Mouse (Mus musculus): ENCODE measurements around the gene Acsf3. TPM values are rescaled to one million over a fixed set of nuclear protein-coding genes. Genes with fewer than 3 reads are reported as not detected.

The Acsf3 gene
- total and polyA plus RNA-seq, 3 experiments = 17.8 to 37.2 TPM; not detected in 1

DNA sequence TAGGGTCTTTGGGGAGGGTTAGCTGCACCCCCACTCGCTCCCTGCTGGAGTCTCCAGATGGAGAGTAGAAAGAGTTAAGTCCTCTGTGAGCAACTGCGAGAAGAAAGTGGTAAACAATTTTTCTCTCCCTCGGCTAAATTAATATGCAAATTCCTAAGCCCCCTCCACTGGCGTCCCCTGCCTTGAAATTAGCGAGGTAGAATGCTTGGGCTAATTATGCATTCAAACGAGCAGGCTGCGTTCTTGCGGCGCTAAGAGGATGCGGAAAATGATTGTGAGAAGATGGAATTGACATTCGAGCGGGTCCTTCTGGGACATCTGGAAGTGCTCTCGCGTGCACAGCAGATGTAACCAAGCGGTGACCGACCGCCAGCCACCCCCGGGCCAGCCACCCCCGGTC is 32.8 kb upstream of the Acsf3 start:
- Histone ChIP-seq H3K36me3 (ENCODE audit: control insufficient read depth in 1 of 2, insufficient read depth in 2 of 2, low read length in 2 of 2) (peaks cover 0 to 9% of the 10 kb centered on the region in 2 experiments; a peak in 2 of 4 replicates), H3K27ac (ENCODE audit: control insufficient read depth, low read depth, low read length) (no peak overlapping the region), H3K4me1 (ENCODE audit: control insufficient read depth in 1 of 2, insufficient read depth in 2 of 2, low read length in 2 of 2) (peaks cover 5 to 19% of the 10 kb centered on the region in 2 experiments), H3K27me3 (ENCODE audit: control insufficient read depth in 1 of 2, insufficient read depth in 2 of 2, low read length in 2 of 2) (no peaks in the 10 kb centered on the region), H3K9me3 (replicated peaks; ENCODE audit: insufficient read depth, low read length) (no peaks in the 10 kb centered on the region), H3K4me3 (ENCODE audit: control insufficient read depth in 1 of 2, insufficient read depth in 1 of 2, low read depth in 2 of 2, low read length in 2 of 2) (no peak overlapping the region), H3K9ac (ENCODE audit: control insufficient read depth, low read depth, low read length, poor library complexity, severe bottlenecking) (no peak overlapping the region), H3K79me2 (ENCODE audit: control insufficient read depth, insufficient read depth, low read length, poor library complexity) (no peaks in the 10 kb centered on the region)
- no peak for DNase-seq (ENCODE audit: low read depth, low spot score)
- TF ChIP-seq MAZ (IDR thresholded peaks at IDR 0.05; ENCODE audit: low read depth, low read length) (no peak), MXI1 (IDR thresholded peaks at IDR 0.05; ENCODE audit: low read depth, low read length) (no peak), NELFE (IDR thresholded peaks at IDR 0.05; ENCODE audit: low read depth, low read length) (no peak), TCF12 (IDR thresholded peaks at IDR 0.05; ENCODE audit: low read depth, low read length) (no peak), TAL1 (IDR thresholded peaks at IDR 0.05; ENCODE audit: low read length) (no peak), RCOR1 (IDR thresholded peaks at IDR 0.05; ENCODE audit: low read depth, low read length) (no peak), HCFC1 (IDR thresholded peaks at IDR 0.05; ENCODE audit: low read depth, low read length) (no peak), CHD1 (IDR thresholded peaks at IDR 0.05; ENCODE audit: low read depth, low read length) (no peak), E2F4 (IDR thresholded peaks at IDR 0.05; ENCODE audit: borderline replicate concordance, low read depth, low read length) (no peak), USF2 (IDR thresholded peaks at IDR 0.05; ENCODE audit: borderline replicate concordance in 1 of 2, insufficient read depth in 1 of 2, low read depth in 1 of 2, low read length in 2 of 2) (no peak), ZMIZ1 (IDR thresholded peaks at IDR 0.05; ENCODE audit: low read depth, low read length) (no peak)

DNA sequence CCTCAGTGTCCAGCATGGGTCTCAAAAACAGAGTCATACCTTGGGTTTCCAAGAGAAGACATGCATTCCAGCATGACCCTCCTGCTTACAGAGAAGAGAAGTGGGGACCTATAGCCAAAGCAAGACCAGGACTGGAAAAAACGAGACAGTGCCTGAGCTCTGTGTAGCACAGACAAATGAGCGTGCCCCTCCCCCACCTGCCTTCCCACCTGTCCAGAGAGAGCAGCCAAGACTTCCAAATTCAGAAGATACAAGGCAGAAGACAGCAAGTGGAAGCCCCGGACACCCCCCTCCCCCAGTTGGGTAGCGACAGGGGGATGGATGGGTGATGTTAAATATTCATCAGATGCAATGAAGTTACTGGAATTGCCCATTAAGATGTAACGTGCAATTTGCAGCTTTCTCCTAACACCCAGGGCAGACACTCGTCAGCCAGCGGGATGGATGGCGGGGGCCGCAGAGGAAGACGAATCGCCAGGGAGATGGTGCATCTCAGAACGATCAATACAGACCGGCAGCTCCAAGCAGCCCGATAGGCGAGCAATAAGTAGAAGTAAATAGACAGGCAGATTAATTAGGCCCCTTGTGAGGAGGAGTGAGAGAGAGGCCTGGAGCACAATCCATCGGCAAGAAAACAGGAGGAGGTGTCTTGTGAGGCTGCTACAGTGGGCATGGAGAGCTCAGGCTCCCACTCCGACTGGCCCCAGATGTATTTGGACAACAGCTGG is 30.1 kb upstream of the Acsf3 start:
- H3K79me2 ChIP-seq (ENCODE audit: control insufficient read depth, insufficient read depth, low read length, poor library complexity) = no peaks in the 10 kb centered on the region
- H3K36me3 ChIP-seq (ENCODE audit: control insufficient read depth in 1 of 2, insufficient read depth in 2 of 2, low read length in 2 of 2) = peaks cover 0 to 9% of the 10 kb centered on the region in 2 experiments; a peak in 2 of 4 replicates
- H3K9me3 ChIP-seq (replicated peaks; ENCODE audit: insufficient read depth, low read length) = no peaks in the 10 kb centered on the region
- H3K9ac ChIP-seq (ENCODE audit: control insufficient read depth, low read depth, low read length, poor library complexity, severe bottlenecking) = no peak overlapping the region
- peaks cover 9 to 10% of the 10 kb centered on the region in 2 experiments for H3K4me1 ChIP-seq (ENCODE audit: control insufficient read depth in 1 of 2, insufficient read depth in 2 of 2, low read length in 2 of 2)
- TF ChIP-seq MAX (IDR thresholded peaks at IDR 0.05; ENCODE audit: low read length) = no peak
- no peak for TF ChIP-seq UBTF (IDR thresholded peaks at IDR 0.05; ENCODE audit: borderline replicate concordance, insufficient read depth, low read depth, low read length)
- TF ChIP-seq TCF12 (IDR thresholded peaks at IDR 0.05; ENCODE audit: low read depth, low read length) = no peak
- TF ChIP-seq ETS1 (IDR thresholded peaks at IDR 0.05; ENCODE audit: low read depth, low read length) = no peak
- no peak for TF ChIP-seq CTCF (IDR thresholded peaks at IDR 0.05 in 2 of 3, conservative IDR thresholded peaks at IDR 0.05 in 1 of 3; ENCODE audit: control insufficient read depth in 1 of 3, insufficient read depth in 1 of 3, low read depth in 2 of 3, low read length in 3 of 3, poor library complexity in 1 of 3, severe bottlenecking in 1 of 3)
- TF ChIP-seq MXI1 (IDR thresholded peaks at IDR 0.05; ENCODE audit: low read depth, low read length) = no peak
- no peak for TF ChIP-seq USF2 (IDR thresholded peaks at IDR 0.05; ENCODE audit: borderline replicate concordance in 1 of 2, insufficient read depth in 1 of 2, low read depth in 1 of 2, low read length in 2 of 2)
- TF ChIP-seq POLR2AphosphoS2 (IDR thresholded peaks at IDR 0.05; ENCODE audit: low read length) = no peak
- TF ChIP-seq POLR2A (IDR thresholded peaks at IDR 0.05; ENCODE audit: control insufficient read depth in 1 of 2, insufficient read depth in 1 of 2, low read depth in 1 of 2, low read length in 2 of 2, poor library complexity in 1 of 2) = no peak
- no peak for TF ChIP-seq MAFK (IDR thresholded peaks at IDR 0.05; ENCODE audit: borderline replicate concordance, low read depth, low read length)
- TF ChIP-seq ZKSCAN1 (IDR thresholded peaks at IDR 0.05; ENCODE audit: low read depth, low read length) = no peak
- TF ChIP-seq BHLHE40 (IDR thresholded peaks at IDR 0.05; ENCODE audit: borderline replicate concordance, low read depth, low read length) = no peak
- TF ChIP-seq ZMIZ1 (IDR thresholded peaks at IDR 0.05; ENCODE audit: low read depth, low read length) = no peak
- H3K27ac ChIP-seq (ENCODE audit: control insufficient read depth, low read depth, low read length) = no peak overlapping the region
- no peak for DNase-seq (ENCODE audit: low read depth, low spot score)
- no peak overlapping the region for H3K4me3 ChIP-seq (ENCODE audit: control insufficient read depth in 1 of 2, insufficient read depth in 1 of 2, low read depth in 2 of 2, low read length in 2 of 2)
- H3K27me3 ChIP-seq (ENCODE audit: control insufficient read depth in 1 of 2, insufficient read depth in 2 of 2, low read length in 2 of 2) = no peaks in the 10 kb centered on the region

All from MEL (cell line).